Mouse (Mus musculus): Measurements from ENCODE around the gene Sez6. TPM values are rescaled to one million over a fixed set of nuclear protein-coding genes. Genes with fewer than 3 reads are reported as not detected.

The Sez6 gene
- polyA plus RNA-seq, 1 experiment from 2014 or later, result not detected

GRCm38 (mm10) chr11:77964415-77965095, 34.0 kb downstream of the Sez6 start:
- no peak for DNase-seq (ENCODE audit: low read depth, low spot score)
- H3K27me3 ChIP-seq, result peaks cover 10% of the 10 kb centered on the region
- CTCF ChIA-PET, result interaction anchor here (1.2 to 3.1 kb wide), 4 partner anchors 25 to 139 kb away, joined by 3 to 13 read pairs (median 4); no protein-coding TSS in a partner anchor
- TF ChIP-seq CTCF (IDR thresholded peaks at IDR 0.05), result no peak
- POLR2A ChIA-PET, result interaction anchor here (0.6 kb wide), 1 partner anchor 194 kb away, joined by 3 read pairs; no protein-coding TSS in a partner anchor
- in situ Hi-C loops (cut with MboI; ENCODE audit: low pct_unique_long_range_greater_than_20kb), result loop anchor here (5.0 kb wide), 1 partner anchor 137 kb away; no protein-coding TSS in a partner anchor
- ATAC-seq, result no peak

- TF ChIP-seq CTCF (IDR thresholded peaks at IDR 0.05), result no peak
- DNase-seq (ENCODE audit: low read depth, low spot score) (no peak), ATAC-seq (no peak)
- ChIA-PET CTCF (interaction anchor here (1.2 to 3.1 kb wide), 6 partner anchors 26 to 140 kb away, joined by 3 to 13 read pairs (median 4); no protein-coding TSS in a partner anchor), POLR2A (interaction anchor here (1.1 kb wide), 1 partner anchor 17 kb away, joined by 3 read pairs; the partner anchor contains the start of gene Phf12)
- in situ Hi-C loops (cut with MboI; ENCODE audit: low pct_unique_long_range_greater_than_20kb), result loop anchor here (5.0 kb wide), 1 partner anchor 138 kb away; no protein-coding TSS in a partner anchor
- H3K27me3 ChIP-seq, result peaks cover 11% of the 10 kb centered on the region
Observed at GRCm38 (mm10) chr11:77965101-77966036, 34.8 kb downstream of the Sez6 start.

- peaks cover 12% of the 10 kb centered on the region for H3K27me3 ChIP-seq
- in situ Hi-C loops (cut with MboI; ENCODE audit: low pct_unique_long_range_greater_than_20kb), result loop anchor here (5.0 kb wide), 1 partner anchor 139 kb away; no protein-coding TSS in a partner anchor
- ATAC-seq, result no peak
- no peak for TF ChIP-seq CTCF (IDR thresholded peaks at IDR 0.05)
- DNase-seq (ENCODE audit: low read depth, low spot score), result no peak
- CTCF ChIA-PET, result interaction anchor here (1.2 to 3.1 kb wide), 7 partner anchors 8 to 143 kb away, joined by 3 to 13 read pairs (median 5); no protein-coding TSS in a partner anchor
- POLR2A ChIA-PET, result interaction anchor here (1.1 kb wide), 1 partner anchor 16 kb away, joined by 3 read pairs; the partner anchor contains the start of gene Phf12
Observed at GRCm38 (mm10) chr11:77966037-77966391, 35.4 kb downstream of the Sez6 start.

- in situ Hi-C loops (cut with MboI; ENCODE audit: low pct_unique_long_range_greater_than_20kb), result loop anchor here (5.0 kb wide), 1 partner anchor 140 kb away; no protein-coding TSS in a partner anchor
- ATAC-seq, result no peak
- TF ChIP-seq CTCF (IDR thresholded peaks at IDR 0.05), result no peak
- CTCF ChIA-PET, result interaction anchor here (0.7 to 3.1 kb wide), 13 partner anchors 9 to 144 kb away, joined by 3 to 13 read pairs (median 5); no protein-coding TSS in a partner anchor
- H3K27me3 ChIP-seq, result peaks cover 13% of the 10 kb centered on the region
- POLR2A ChIA-PET, result interaction anchor here (0.6 to 0.9 kb wide), 3 partner anchors 71 to 237 kb away, joined by 3 read pairs; no protein-coding TSS in a partner anchor
- DNase-seq (ENCODE audit: low read depth, low spot score), result no peak
Observed at GRCm38 (mm10) chr11:77967114-77967513, 36.5 kb downstream of the Sez6 start.

DNA sequence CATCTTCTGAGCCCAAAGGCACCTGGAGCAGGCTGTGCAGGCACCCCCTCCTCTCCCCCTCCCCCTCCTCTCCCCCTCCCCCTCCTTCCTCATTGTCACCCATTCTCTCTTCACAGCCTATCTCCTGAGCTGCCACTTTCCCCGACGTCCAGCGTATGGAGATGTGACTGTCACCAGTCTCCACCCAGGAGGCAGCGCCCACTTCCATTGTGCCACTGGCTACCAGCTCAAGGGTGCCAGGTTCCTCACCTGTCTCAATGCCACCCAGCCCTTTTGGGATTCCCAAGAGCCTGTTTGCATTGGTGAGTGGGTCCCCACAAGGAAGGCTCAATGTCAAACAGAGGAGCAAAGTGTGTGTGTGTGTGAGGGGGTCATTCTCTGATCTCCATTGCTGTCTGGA, 38.2 kb downstream of the Sez6 start:
- H3K27me3 ChIP-seq, result peaks cover 30% of the 10 kb centered on the region
- in situ Hi-C loops (cut with MboI; ENCODE audit: low pct_unique_long_range_greater_than_20kb), result loop anchor here (5.0 kb wide), 1 partner anchor 141 kb away; no protein-coding TSS in a partner anchor
- ChIA-PET CTCF (interaction anchor here (1.2 to 1.4 kb wide), 2 partner anchors 135 to 143 kb away, joined by 3 to 5 read pairs; no protein-coding TSS in a partner anchor), POLR2A (no interaction called here)
- DNase-seq (ENCODE audit: low read depth, low spot score) (no peak), ATAC-seq (no peak)
- no peak for TF ChIP-seq CTCF (IDR thresholded peaks at IDR 0.05)

DNA sequence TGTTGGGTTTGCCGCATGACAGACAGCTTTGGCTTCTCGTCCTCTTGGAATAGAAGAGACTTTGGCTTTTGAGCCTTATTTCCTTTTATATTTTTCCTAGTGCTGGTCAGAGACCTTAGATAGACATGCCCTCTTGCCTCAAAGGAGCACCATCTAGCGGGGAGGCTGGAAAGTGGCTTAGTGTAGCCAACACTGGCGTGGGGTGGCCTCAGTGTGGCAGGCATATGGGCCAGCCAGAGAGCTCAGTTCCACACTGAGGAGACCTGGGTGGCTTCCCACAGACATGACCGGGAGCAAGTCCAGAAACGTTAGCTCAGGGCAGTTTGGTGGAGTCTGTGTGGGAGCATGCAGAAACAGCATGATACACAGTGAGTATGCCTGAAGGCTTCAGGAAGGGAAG, 40.1 kb downstream of the Sez6 start:
- TF ChIP-seq CTCF (IDR thresholded peaks at IDR 0.05), result no peak
- ATAC-seq (no peak), DNase-seq (ENCODE audit: low read depth, low spot score) (no peak)
- H3K27me3 ChIP-seq, result peaks cover 48% of the 10 kb centered on the region
- CTCF ChIA-PET, result interaction anchor here (1.1 to 3.8 kb wide), 7 partner anchors 9 to 147 kb away, joined by 3 to 18 read pairs (median 3); no protein-coding TSS in a partner anchor
- POLR2A ChIA-PET, result no interaction called here
- in situ Hi-C loops (cut with MboI; ENCODE audit: low pct_unique_long_range_greater_than_20kb), result no loop called here

DNA sequence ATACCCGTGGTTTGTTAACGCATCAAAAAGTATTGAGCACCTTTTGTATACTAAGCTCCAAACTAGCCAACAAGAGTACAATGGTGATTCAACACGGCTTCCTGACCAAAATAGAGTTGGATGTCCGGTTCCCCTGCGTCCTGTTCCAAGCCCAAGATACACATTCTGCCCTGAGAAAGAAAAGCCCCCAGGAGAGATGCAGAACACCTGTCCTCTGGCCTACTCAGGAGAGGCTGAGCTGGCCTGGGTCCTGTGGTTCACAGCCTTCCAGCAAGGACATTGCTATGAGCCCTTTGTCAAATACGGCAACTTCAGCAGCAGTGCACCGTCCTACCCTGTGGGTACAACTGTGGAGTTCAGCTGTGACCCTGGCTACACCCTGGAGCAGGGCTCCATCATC, 42.9 kb downstream of the Sez6 start:
- CTCF ChIA-PET, result interaction anchor here (1.3 to 3.8 kb wide), 3 partner anchors 139 to 151 kb away, joined by 4 to 18 read pairs (median 4); no protein-coding TSS in a partner anchor
- DNase-seq (ENCODE audit: low read depth, low spot score), result no peak
- no peak for TF ChIP-seq CTCF (IDR thresholded peaks at IDR 0.05)
- H3K27me3 ChIP-seq, result peaks cover 73% of the 10 kb centered on the region
- in situ Hi-C loops (cut with MboI; ENCODE audit: low pct_unique_long_range_greater_than_20kb), result no loop called here
- POLR2A ChIA-PET, result interaction anchor here (0.6 kb wide), 1 partner anchor 8 kb away, joined by 5 read pairs; no protein-coding TSS in a partner anchor
- ATAC-seq, result no peak

DNA sequence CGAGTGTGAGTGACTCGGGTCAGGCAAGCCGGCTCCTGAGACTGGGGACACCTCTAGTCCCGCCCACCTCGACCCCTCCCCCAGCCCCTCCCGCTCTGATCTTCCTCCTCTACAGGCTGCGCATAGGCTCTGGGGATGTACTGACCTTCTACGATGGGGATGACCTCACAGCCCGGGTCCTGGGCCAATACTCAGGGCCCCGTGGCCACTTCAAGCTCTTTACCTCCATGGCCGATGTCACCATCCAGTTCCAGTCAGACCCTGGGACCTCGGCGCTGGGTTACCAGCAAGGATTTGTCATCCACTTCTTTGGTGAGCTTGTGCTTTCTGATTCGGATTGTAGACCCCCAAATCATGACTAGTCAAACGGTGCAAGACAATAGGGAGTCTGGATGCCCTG, 43.7 kb downstream of the Sez6 start:
- CTCF ChIA-PET, result no interaction called here
- in situ Hi-C loops (cut with MboI; ENCODE audit: low pct_unique_long_range_greater_than_20kb), result no loop called here
- no peak for TF ChIP-seq CTCF (IDR thresholded peaks at IDR 0.05)
- POLR2A ChIA-PET, result interaction anchor here (0.6 kb wide), 1 partner anchor 23 kb away, joined by 3 read pairs; no protein-coding TSS in a partner anchor
- ATAC-seq (no peak), DNase-seq (ENCODE audit: low read depth, low spot score) (no peak)
- H3K27me3 ChIP-seq, result peaks cover 75% of the 10 kb centered on the region

GRCm38 (mm10) chr11:77975873-77976272, 45.3 kb downstream of the Sez6 start:
- TF ChIP-seq CTCF (IDR thresholded peaks at IDR 0.05), result no peak
- in situ Hi-C loops (cut with MboI; ENCODE audit: low pct_unique_long_range_greater_than_20kb), result no loop called here
- CTCF ChIA-PET, result interaction anchor here (1.1 kb wide), 1 partner anchor 153 kb away, joined by 3 read pairs; no protein-coding TSS in a partner anchor
- peaks cover 64% of the 10 kb centered on the region for H3K27me3 ChIP-seq
- POLR2A ChIA-PET, result no interaction called here
- ATAC-seq (no peak), DNase-seq (ENCODE audit: low read depth, low spot score) (no peak)

DNA sequence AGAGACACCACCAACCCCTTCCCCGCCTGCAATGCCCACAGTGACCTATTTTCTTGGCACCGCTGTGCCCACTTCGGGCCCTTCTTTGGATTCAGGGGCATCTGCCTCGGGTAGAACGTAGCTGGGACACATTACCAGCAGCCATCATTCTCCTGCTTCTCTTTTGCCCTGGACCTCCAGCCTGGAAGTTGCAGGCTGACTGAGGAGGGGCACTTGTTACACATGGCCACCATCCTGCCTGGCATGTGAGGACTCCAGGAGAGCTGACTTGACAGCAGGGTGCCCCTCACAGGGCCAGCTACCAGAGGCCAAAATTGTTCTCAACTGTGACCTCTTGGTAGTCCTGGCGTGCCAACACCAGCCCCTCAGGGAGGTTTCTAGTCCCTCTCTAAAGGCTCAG, 47.6 kb downstream of the Sez6 start:
- DNase-seq (ENCODE audit: low read depth, low spot score) (no peak), ATAC-seq (no peak)
- CTCF ChIA-PET, result interaction anchor here (1.3 kb wide), 1 partner anchor 151 kb away, joined by 3 read pairs; no protein-coding TSS in a partner anchor
- H3K27me3 ChIP-seq, result peaks cover 52% of the 10 kb centered on the region
- POLR2A ChIA-PET, result no interaction called here
- no peak for TF ChIP-seq CTCF (IDR thresholded peaks at IDR 0.05)
- in situ Hi-C loops (cut with MboI; ENCODE audit: low pct_unique_long_range_greater_than_20kb), result no loop called here
